Mouse (Mus musculus): ENCODE data around the gene Lgals4.

DNA sequence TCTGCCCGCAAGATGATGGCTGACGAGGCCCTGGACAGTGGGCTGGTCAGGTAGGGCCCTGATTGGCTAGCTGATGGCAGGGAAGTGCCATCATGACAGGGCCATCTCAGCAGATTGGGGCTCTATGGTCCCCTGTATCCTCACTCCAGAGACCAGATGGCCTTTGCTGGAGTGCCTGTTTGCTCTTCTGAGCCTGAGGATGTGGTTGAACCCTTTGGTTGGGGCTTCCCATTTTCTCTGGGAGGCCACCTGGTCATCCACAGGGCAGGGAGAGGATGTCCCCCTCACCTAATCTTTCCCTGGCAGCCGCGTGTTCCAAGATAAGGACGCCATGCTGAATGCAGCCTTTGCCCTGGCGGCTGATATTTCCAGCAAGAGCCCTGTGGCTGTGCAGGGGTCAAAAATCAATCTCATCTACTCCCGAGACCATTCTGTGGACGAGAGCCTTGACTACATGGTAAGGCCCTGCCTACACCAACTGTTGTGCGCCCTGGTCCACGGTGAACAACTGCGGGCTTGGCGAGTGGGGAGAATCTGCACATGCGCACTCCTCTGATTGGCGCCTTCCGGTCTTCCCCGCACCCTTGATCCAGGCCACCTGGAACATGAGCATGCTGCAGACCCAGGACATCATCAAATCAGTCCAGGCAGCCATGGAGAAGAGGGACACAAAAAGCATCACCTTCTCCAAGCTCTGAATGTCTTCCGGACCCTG lies 2.1 kb upstream of the Lgals4 start:
- TF ChIP-seq CTCF (IDR thresholded peaks at IDR 0.05 in 2 of 3, conservative IDR thresholded peaks at IDR 0.05 in 1 of 3; ENCODE audit: control insufficient read depth in 1 of 3, insufficient read depth in 1 of 3, low read depth in 2 of 3, low read length in 3 of 3, poor library complexity in 1 of 3, severe bottlenecking in 1 of 3) = no peak
- no peak for TF ChIP-seq SMC3 (IDR thresholded peaks at IDR 0.05; ENCODE audit: low read depth, low read length)
- no peak for TF ChIP-seq MEF2A (IDR thresholded peaks at IDR 0.05; ENCODE audit: extremely low read depth, insufficient replicate concordance, low read depth, low read length, poor library complexity, severe bottlenecking)
- peak; percentile 52 for TF ChIP-seq TCF12 (IDR thresholded peaks at IDR 0.05; ENCODE audit: low read depth, low read length)
- TF ChIP-seq EP300 (IDR thresholded peaks at IDR 0.05; ENCODE audit: low read depth in 1 of 2, low read length in 2 of 2) = no peak
- no peak for TF ChIP-seq CHD1 (IDR thresholded peaks at IDR 0.05; ENCODE audit: low read depth, low read length)
- TF ChIP-seq HCFC1 (IDR thresholded peaks at IDR 0.05; ENCODE audit: low read depth, low read length) = no peak
- TF ChIP-seq POLR2AphosphoS5 (IDR thresholded peaks at IDR 0.05; ENCODE audit: borderline replicate concordance, low read depth, low read length) = no peak
- no peak for TF ChIP-seq KAT2A (conservative IDR thresholded peaks at IDR 0.05; ENCODE audit: low read depth, low read length)
- TF ChIP-seq ZKSCAN1 (IDR thresholded peaks at IDR 0.05; ENCODE audit: low read depth, low read length) = no peak
- TF ChIP-seq ETS1 (IDR thresholded peaks at IDR 0.05; ENCODE audit: low read depth, low read length) = no peak
- TF ChIP-seq MAZ (IDR thresholded peaks at IDR 0.05; ENCODE audit: low read depth, low read length) = no peak
- no peak for TF ChIP-seq BHLHE40 (IDR thresholded peaks at IDR 0.05; ENCODE audit: borderline replicate concordance, low read depth, low read length)
- no peak for TF ChIP-seq NRF1 (IDR thresholded peaks at IDR 0.05; ENCODE audit: insufficient read depth, low read depth, low read length, poor library complexity, severe bottlenecking)
